Mouse (Mus musculus) midbrain, embryonic 14.5 days (tissue): Measurements from ENCODE around the gene Clic6. TPM values are rescaled to one million over a fixed set of nuclear protein-coding genes. Genes with fewer than 3 reads are reported as not detected.

Experiments
- ATAC-seq: fragments of 200-750 bp; cut with Nextera tagmentation; 2 replicates; pipeline ENCODE4 v1.8.0; 2017; ENCODE audit warnings: moderate number of reproducible peaks, moderate library complexity; ENCODE audit not compliant: low FRiP score, low TSS enrichment
- DNase-seq: peaks from one replicate; pipeline ENCODE4 v3.0.0-alpha.2; 2015
- H3K27ac ChIP-seq: fragments of 300-500 bp; sonication (generic); replicated peaks from 2 replicates; pipeline ENCODE4 v1.5.1; 2014; ENCODE audit warnings: mild to moderate bottlenecking, low read depth, low read length, moderate library complexity
- H3K27me3 ChIP-seq: fragments of 300-500 bp; sonication (generic); 2 replicates; pipeline ENCODE4 v1.6.1; 2014; ENCODE audit warnings: low read length, control low read depth, mixed read lengths; ENCODE audit not compliant: control insufficient read depth, insufficient read depth
- H3K36me3 ChIP-seq: fragments of 300-500 bp; sonication (generic); 2 replicates; pipeline ENCODE4 v1.6.1; 2014; ENCODE audit warnings: low read length, control low read depth; ENCODE audit not compliant: control insufficient read depth, insufficient read depth
- H3K4me1 ChIP-seq: fragments of 300-500 bp; sonication (generic); 2 replicates; pipeline ENCODE4 v1.6.1; 2014; ENCODE audit warnings: mild to moderate bottlenecking, antibody characterized with exemption, low read length, control low read depth; ENCODE audit not compliant: control insufficient read depth, insufficient read depth
- H3K4me2 ChIP-seq: fragments of 300-500 bp; sonication (generic); 2 replicates; pipeline ENCODE4 v1.6.1; 2014; ENCODE audit warnings: mild to moderate bottlenecking, low read length, moderate library complexity
- H3K4me3 ChIP-seq: fragments of 300-500 bp; sonication (generic); replicated peaks from 2 replicates; pipeline ENCODE4 v1.5.1; 2014; ENCODE audit warnings: low read depth, low read length
- H3K9ac ChIP-seq: fragments of 300-500 bp; sonication (generic); replicated peaks from 2 replicates; pipeline ENCODE4 v1.6.1; 2014; ENCODE audit warnings: mild to moderate bottlenecking, low read length, moderate library complexity
- H3K9me3 ChIP-seq: fragments of 300-500 bp; sonication (generic); 2 replicates; pipeline ENCODE4 v1.6.1; 2016; ENCODE audit warnings: low read length, control low read depth, mixed read lengths; ENCODE audit not compliant: control insufficient read depth
- WGBS: fragments of 180-500 bp; shearing (Covaris S2); extraction: QIAGEN DNeasy Blood & Tissue Kit; methylation state at CpG from one replicate; pipeline ENCODE4 v1.1.7; 2014; 5-methylcytosine and 5-hydroxymethylcytosine counted together
- polyA plus RNA-seq: library from polyadenylated mRNA; unstranded; fragments of >200 nt; fragmentation: Nextera tagmentation; extraction: Ambion mirVana; gene quantifications from 2 replicates; pipeline ENCODE4 v1.2.1, GENCODE M21; 2014

The Clic6 gene
- polyA plus RNA-seq, 1 experiment from 2014 or later: 0.91 TPM

- Histone ChIP-seq H3K4me1 (no peaks in the 10 kb centered on the region), H3K9ac (no peak overlapping the region), H3K9me3 (no peaks in the 10 kb centered on the region), H3K27me3 (no peaks in the 10 kb centered on the region), H3K4me3 (no peak overlapping the region), H3K36me3 (no peaks in the 10 kb centered on the region), H3K27ac (no peak overlapping the region), H3K4me2 (no peak overlapping the region)
- DNase-seq (no peak), ATAC-seq (no peak)
- WGBS: 89% methylated on average over 10 of the region's 10 CpGs
Observed at GRCm38 (mm10) chr16:92575792-92576191, 90.3 kb downstream of the Clic6 start.

DNA sequence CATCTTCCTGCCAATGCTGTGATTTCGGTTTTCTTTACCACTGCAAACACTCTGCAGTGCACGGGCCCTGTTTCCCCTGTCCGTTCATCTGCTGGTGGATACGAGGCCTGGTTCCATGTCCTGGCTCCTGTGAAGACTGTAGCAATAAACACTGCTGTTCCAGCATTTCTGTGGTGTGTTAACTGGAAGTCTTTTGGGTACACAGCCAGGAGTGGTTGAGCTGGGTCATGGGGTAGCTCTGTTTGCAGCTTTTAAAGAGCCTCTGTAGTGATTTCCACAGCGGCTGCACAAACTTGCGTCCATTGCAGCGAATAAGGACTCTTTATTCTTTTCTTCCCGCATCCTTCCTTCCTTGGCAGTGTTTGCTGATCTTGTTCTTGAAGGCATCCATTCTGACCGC is 91.8 kb downstream of the Clic6 start:
- DNase-seq (no peak), ATAC-seq (no peak)
- Histone ChIP-seq H3K9me3 (no peaks in the 10 kb centered on the region), H3K27ac (no peak overlapping the region), H3K9ac (no peak overlapping the region), H3K4me1 (no peaks in the 10 kb centered on the region), H3K4me2 (no peak overlapping the region), H3K36me3 (no peaks in the 10 kb centered on the region), H3K4me3 (no peak overlapping the region), H3K27me3 (no peaks in the 10 kb centered on the region)
- 91% methylated on average over 9 of the region's 9 CpGs for WGBS

GRCm38 (mm10) chr16:92578915-92579653 is 93.5 kb downstream of the Clic6 start:
- Histone ChIP-seq H3K27me3 (no peaks in the 10 kb centered on the region), H3K9me3 (no peaks in the 10 kb centered on the region), H3K4me2 (no peak overlapping the region), H3K4me1 (no peaks in the 10 kb centered on the region), H3K36me3 (no peaks in the 10 kb centered on the region), H3K4me3 (no peak overlapping the region), H3K27ac (no peak overlapping the region), H3K9ac (no peak overlapping the region)
- WGBS: 79% methylated on average over 7 of the region's 7 CpGs
- no peak for ATAC-seq
- DNase-seq: no peak

DNA sequence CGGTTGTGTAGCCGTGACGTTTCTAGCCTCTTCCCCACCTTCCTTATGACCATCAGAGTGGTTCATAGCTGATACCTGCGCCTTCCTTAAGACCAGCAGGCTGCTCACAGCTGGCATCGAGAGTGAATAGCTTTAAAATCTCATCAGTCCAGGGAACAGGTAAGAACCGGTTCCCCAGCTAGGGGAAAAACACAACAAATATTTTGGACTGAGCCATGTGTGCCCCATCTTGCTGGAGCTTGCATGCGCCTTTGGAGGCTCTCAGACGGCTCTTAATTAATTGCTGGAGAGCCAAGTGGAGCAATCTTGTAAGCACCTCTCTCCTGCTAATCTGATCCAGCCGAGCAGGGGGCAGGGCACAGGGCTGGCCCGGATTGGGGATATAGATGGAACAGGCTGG is 95.4 kb downstream of the Clic6 start:
- H3K9ac ChIP-seq: no peak overlapping the region
- no peaks in the 10 kb centered on the region for H3K36me3 ChIP-seq
- DNase-seq: no peak
- no peaks in the 10 kb centered on the region for H3K27me3 ChIP-seq
- no peaks in the 10 kb centered on the region for H3K4me1 ChIP-seq
- H3K4me2 ChIP-seq: no peak overlapping the region
- ATAC-seq: no peak
- H3K9me3 ChIP-seq: no peaks in the 10 kb centered on the region
- H3K27ac ChIP-seq: no peak overlapping the region
- 87% methylated on average over 10 of the region's 10 CpGs for WGBS
- no peak overlapping the region for H3K4me3 ChIP-seq

DNA sequence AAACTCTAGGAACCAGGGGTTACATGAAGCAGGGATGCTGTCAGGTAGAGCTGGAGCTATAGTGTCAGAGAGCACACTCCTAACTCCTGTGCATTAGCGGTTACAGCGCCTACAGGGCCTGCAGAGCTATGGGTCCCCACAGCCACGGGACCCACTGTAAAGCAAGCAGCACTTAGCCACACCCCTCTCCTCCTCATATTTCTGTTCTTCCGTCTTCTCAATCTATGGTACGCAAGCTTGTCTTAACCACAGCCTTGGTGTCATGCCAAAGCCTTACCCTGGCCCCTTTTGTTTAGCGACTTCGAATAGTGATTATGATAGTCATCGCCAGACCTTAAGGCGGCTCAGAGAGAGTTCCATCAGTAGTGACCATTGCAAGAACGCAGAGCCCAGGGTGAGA is 96.2 kb downstream of the Clic6 start:
- no peak overlapping the region for H3K27ac ChIP-seq
- no peaks in the 10 kb centered on the region for H3K9me3 ChIP-seq
- no peaks in the 10 kb centered on the region for H3K27me3 ChIP-seq
- ATAC-seq (no peak), DNase-seq (no peak)
- no peaks in the 10 kb centered on the region for H3K4me1 ChIP-seq
- no peak overlapping the region for H3K4me3 ChIP-seq
- no peak overlapping the region for H3K9ac ChIP-seq
- H3K4me2 ChIP-seq: no peak overlapping the region
- WGBS: 91% methylated on average over 10 of the region's 10 CpGs
- no peaks in the 10 kb centered on the region for H3K36me3 ChIP-seq

DNA sequence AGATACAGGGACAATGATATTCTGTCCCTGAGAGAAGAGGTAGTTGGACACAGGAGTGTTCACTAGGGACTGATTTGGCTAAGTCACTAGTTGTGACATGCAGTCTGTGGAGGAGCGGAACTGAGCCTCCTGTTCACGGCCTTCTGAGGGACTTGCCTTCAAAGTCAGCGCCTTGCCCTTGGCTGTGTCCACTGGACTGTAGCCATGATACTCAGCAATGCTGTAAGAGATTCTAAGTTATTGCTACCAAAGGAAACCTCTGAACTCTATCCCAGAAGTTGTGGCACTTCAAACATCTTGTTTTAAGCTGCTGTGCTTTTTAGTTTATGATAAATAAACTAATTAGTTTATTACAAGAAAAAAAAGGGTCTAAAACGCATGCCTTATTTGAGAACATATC is 102.3 kb downstream of the Clic6 start:
- no peaks in the 10 kb centered on the region for H3K9me3 ChIP-seq
- no peak overlapping the region for H3K4me3 ChIP-seq
- ATAC-seq: no peak
- H3K4me2 ChIP-seq: no peak overlapping the region
- H3K27me3 ChIP-seq: no peaks in the 10 kb centered on the region
- no peaks in the 10 kb centered on the region for H3K36me3 ChIP-seq
- H3K4me1 ChIP-seq: no peaks in the 10 kb centered on the region
- WGBS: 90% methylated on average over 4 of the region's 4 CpGs
- no peak overlapping the region for H3K27ac ChIP-seq
- H3K9ac ChIP-seq: no peak overlapping the region
- DNase-seq: no peak

Other genes with a start within 250 kb of the Clic6 start
- gene Kcne2, start 193.3 kb upstream of the Clic6 start, polyA plus RNA-seq: 0.53 and 3.0 TPM in 2 replicates
- gene Smim11, start 184.4 kb upstream of the Clic6 start, polyA plus RNA-seq: 71.6 and 75.9 TPM in 2 replicates
- gene Fam243, start 164.3 kb upstream of the Clic6 start, polyA plus RNA-seq: not detected in 2 replicates
- gene Kcne1, start 126.3 kb upstream of the Clic6 start, polyA plus RNA-seq: 0.07 TPM in 1 of 2 replicates, not detected in the other
- 63.4 and 71.1 TPM in 2 replicates for gene Rcan1, start 14.9 kb upstream of the Clic6 start, polyA plus RNA-seq